Mouse (Mus musculus) myocyte (in vitro differentiated cells): ENCODE measurements at regions not wholly inside any gene's neighbourhood (a gene's known extent, or its start where the extent isn't known, plus 50 kb on each side); places are given as distances from the start of the nearest gene placed in this dataset.

Experiments used
- CEBPB ChIP-seq: IDR thresholded peaks from 2 replicates; pipeline ENCODE4 v1.6.1; 2011; ENCODE audit warnings: mild to moderate bottlenecking, moderate library complexity; ENCODE audit not compliant: poor library complexity, insufficient read depth, severe bottlenecking
- POLR2A ChIP-seq: IDR thresholded peaks from one replicate; pipeline ENCODE4 v1.6.1; 2011; ENCODE audit warnings: low read depth, mild to moderate bottlenecking, control low read depth, moderate library complexity; ENCODE audit not compliant: insufficient read length
- SRF ChIP-seq: IDR thresholded peaks from one replicate; pipeline ENCODE4 v1.6.1; 2011; ENCODE audit warnings: low read depth; ENCODE audit not compliant: control insufficient read depth, insufficient read length
- TCF12 ChIP-seq: IDR thresholded peaks from one replicate; pipeline ENCODE4 v1.6.1; 2011; ENCODE audit warnings: mild to moderate bottlenecking, control low read depth; ENCODE audit not compliant: poor library complexity, insufficient read depth, severe bottlenecking

DNA sequence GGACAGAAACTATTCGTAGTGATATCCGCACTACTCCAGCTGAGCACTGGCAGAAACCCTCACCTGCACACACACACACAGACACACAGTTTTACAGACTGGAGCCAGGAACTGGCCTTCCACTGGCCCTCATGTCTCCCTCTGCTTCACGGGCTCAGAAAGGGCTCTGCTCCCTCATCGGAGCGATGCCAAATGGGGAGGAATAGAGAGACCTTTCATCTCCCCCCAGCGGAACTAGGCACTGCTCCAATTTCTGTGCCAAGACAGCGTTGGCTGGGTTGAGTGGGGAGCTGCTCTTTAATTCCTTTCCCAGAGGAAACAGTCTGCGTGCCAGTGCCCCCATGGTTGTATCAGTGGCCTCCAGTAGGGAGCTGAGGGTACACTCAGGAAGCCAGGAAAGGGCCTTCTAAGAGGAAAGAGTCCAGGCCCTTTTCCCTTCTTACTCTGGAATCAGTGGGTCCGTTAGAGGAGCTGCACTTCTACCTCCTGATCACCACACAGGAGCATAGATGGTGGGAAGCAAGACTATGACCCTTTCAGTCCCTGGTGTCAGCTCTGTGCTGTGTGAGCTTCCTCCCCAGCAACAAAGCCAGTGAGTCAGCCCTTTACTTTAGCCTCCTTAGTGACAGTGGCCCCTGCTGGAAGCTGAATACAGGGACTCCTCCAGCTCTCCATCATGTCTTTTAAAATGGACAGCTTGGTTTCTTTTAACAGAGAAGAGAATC, 452.7 kb downstream of the Rps24 start:
- TF ChIP-seq POLR2A, result no peak
- no peak for TF ChIP-seq SRF
- no peak for TF ChIP-seq TCF12
- TF ChIP-seq CEBPB, result no peak
